Mouse (Mus musculus) embryo, embryonic 10.5 days (tissue): ENCODE data around the gene Galk1.

Source experiments
- DNase-seq: peaks from one replicate; pipeline ENCODE4 v3.0.0-alpha.2; 2015; ENCODE audit warnings: low spot score

Gene Galk1

GRCm38 (mm10) chr11:116011529-116012261 lies 824 bp downstream of the Galk1 start:
- peak; percentile 72 for DNase-seq

GRCm38 (mm10) chr11:116010948-116011347 lies 1.6 kb downstream of the Galk1 start:
- no peak for DNase-seq

DNA sequence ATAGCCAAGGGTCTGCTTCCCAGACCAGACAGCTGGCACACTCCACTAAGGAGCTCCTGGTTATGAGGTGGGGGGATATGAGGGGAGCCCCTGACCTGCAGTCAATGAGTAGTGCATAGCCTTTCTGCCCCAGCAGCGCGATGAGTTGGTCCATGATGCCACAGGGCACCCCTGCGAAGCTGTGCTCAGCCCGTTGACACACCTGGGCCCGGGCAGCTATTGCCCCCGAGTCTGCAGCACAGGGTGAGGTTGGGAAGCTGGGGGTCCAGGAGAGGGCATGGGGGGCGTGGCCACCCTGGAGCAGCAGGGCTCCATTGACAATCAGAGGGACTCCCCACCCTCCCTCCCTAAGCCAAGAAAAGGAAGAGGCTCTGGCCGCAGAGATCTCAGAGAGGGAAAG lies 2.4 kb downstream of the Galk1 start:
- DNase-seq: no peak

GRCm38 (mm10) chr11:116009661-116010060 lies 2.9 kb downstream of the Galk1 start:
- no peak for DNase-seq

DNA sequence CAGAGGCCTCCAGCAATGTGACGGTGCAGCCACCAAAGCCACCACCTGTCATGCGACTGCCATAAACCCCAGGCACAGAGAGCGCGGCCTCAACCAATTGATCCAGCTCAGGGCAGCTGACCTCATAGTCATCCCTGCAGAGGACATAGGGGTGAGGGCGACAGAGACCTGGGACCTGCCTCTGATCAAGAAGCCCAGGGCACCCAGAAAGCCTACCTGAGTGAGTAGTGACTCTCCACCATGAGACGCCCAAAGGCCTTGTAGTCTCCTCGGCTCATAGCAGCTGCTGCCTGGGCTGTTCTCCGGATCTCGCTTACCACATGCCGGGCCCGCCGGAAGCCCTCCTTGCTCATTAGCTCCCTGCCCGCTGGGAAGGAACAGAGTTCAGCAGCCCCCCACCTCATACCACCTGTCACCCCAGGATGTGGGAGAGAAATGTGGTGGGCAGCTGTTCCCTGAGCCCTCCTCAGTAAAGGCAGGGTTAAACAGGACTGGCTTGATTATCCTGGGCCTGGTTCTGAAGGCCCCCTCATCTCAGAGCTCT lies 3.6 kb downstream of the Galk1 start:
- no peak for DNase-seq

DNA sequence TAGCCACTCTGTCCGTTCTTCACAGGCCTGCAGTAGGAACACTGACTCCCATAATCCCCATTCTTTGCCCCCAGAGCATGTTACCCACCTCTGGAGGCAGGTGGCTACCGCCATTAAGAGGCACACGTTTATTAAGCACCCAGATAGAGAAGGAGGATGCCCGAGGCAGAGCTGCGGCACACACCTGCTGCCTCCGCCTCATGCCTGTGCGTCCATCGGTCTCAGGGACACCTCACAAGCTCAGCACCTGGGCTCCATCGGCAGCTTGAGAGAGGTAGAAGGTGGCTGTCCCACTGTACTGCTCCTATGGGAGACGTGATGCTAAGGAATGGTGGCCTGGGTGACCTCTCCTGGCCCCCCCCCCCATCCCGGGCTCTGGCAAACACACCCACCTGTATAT lies 4.1 kb downstream of the Galk1 start:
- no peak for DNase-seq

DNA sequence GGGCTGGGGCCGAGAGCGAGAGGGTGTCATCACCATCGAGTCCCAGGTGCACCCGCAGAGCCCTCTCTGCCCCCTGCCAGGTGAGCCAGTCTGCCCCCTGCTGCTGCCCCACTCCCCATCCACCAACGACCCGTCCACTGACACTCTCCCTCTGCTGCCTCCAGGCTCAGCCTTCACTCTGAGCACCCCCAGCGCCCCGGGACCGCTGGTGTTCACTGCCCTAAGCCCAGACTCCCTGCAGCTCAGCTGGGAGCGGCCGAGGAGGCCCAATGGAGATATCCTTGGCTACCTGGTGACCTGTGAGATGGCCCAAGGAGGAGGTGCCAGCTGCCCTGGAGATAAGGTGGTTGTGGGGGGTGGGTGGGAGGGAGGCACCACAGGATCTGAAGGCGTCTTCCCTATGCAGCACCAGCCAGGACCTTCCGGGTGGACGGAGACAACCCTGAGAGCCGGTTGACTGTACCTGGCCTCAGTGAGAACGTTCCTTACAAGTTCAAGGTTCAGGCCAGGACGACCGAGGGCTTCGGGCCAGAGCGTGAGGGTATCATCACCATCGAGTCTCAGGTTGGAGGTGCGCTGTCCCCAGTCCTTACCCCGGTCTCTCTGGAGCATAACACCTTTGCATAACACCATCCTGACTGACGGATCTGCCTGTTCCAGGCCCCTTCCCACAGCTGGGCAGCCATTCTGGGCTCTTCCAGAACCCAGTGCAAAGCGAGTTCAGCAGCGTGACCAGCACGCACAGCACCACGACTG lies 5.2 kb downstream of the Galk1 start:
- DNase-seq: no peak

GRCm38 (mm10) chr11:116005701-116006419 lies 6.7 kb downstream of the Galk1 start:
- DNase-seq: no peak

GRCm38 (mm10) chr11:116004840-116005700 lies 7.4 kb downstream of the Galk1 start:
- peak; percentile 83 for DNase-seq

- peak; percentile 36 for DNase-seq
These were observed 8.2 kb downstream of the Galk1 start for GRCm38 (mm10) chr11:116004186-116004823.

- no peak for DNase-seq
These were observed 9.6 kb downstream of the Galk1 start for GRCm38 (mm10) chr11:116002894-116003293.

- DNase-seq: no peak
These were observed 10.8 kb downstream of the Galk1 start for GRCm38 (mm10) chr11:116001725-116002124.

- DNase-seq: no peak
These were observed 11.9 kb downstream of the Galk1 start for GRCm38 (mm10) chr11:116000607-116001006.

DNA sequence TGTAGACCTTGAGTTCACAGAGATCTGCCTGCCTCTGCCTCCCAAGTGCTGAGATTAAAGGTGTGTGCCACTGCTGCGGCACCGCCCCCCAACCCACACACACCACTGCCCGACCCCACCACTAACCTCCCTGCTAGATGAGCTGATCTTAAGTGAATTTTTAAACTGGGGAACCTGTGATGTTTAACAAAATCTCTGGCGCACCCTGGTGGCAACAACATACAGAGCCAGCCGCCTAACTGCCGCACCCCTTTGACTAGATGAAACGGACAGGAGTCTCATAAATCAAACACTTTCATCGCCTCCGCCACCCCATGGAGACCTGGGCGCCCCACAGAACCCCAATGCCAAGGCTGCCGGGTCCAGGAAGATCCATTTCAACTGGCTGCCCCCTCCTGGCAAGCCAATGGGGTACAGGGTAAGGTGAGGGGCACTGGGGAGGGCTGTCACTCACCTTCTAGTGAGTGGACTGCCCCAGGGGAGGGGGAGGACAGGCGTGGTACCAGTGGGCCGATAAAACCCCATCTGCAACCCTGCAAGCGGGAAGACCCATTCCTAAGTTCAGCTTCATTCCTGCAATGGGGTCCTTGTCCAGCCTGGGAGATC lies 12.9 kb downstream of the Galk1 start:
- DNase-seq: peak; percentile 89

- DNase-seq: no peak
These were observed 13.5 kb downstream of the Galk1 start for GRCm38 (mm10) chr11:115999027-115999426.

DNA sequence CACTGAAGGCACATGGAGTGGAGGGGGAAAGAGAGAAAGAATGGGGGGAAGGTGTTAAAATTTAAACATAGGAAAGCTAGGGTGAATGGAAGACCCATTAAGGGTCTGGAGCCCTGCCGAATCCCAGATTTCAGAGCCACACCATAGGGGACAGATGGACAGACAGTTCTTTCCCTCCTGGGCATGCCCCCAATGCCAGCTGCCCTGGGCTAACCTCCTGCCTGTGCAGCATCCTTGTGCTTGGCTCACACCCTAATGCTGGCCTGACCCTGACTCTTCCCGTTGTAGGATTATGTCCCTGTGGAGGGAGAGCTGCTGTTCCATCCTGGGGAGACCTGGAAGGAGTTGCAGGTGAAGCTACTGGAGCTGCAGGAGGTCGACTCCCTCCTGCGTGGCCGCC lies 14.9 kb downstream of the Galk1 start:
- no peak for DNase-seq

- DNase-seq: no peak
These were observed 15.5 kb downstream of the Galk1 start for GRCm38 (mm10) chr11:115997047-115997446.

DNA sequence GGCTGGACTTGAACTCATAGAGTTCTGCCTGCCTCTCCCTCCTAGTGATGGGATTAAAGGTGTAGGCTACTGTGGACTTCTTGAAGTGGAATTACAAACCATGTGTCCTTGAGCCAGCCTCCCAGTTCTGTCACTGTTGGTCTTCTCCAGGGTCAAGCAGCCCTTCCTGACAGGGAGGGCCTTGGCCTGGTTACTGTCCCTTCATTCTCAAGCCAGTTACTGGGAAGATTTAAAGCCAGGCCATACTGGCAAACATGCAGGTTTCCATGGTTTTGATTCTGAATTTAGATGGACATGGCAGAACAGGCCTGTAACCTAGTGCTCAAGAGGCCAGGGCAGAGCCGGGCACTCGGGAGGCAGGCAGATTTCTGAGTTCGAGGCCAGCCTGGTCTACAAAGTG lies 17.3 kb downstream of the Galk1 start:
- no peak for DNase-seq

- no peak for DNase-seq
These were observed 20.4 kb downstream of the Galk1 start for GRCm38 (mm10) chr11:115992098-115992497.

DNA sequence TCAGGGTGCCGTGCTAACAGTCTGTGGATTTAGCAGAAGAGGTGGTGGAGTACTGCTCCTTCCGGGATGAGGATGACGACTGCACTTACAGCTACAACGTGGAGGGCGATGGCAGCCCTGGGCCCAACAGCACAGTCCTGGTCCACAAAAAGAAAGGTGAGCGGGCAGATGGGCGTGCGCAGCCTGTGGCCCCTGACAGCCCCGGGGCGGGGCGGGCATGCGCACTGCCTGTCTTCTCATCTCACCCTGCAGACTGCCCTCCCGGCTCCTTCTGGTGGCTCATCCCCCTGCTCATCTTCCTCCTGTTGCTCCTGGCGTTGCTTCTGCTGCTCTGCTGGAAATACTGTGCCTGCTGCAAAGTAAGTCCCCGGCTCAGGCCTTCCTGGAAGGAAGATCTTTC lies 22.8 kb downstream of the Galk1 start:
- DNase-seq: no peak

GRCm38 (mm10) chr11:115983291-115983690 lies 29.2 kb downstream of the Galk1 start:
- DNase-seq: no peak
